Comparison of ENCODE assay signal across 11 mouse cellular contexts in the genomic region with DNA sequence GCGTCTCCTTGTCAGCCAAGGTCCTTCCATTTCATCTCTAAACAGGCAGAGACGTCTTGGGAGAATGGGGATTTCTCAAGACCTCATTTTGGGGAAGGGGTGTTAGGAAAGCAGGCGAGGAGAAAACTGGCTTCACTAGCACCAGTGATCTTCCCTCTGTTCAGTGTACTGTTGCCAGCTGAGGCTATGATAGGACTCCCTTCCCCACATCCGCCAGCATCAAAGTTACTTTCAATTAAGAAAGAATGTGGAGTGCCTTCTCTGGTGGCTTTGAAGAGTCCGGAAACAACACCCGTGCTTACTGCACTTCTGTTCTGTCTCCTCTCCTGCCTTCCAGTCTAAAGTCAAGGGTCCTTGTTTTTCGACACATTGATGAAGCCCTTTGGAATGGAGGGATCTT. TPM values are rescaled to one million over a fixed set of nuclear protein-coding genes. Genes with fewer than 3 reads are reported as not detected.
A peak's percentile ranks its signal among the peaks of the same experiment; 100 is the strongest.
DNase-seq lines count a peak whose midpoint lies in the region; ATAC-seq lines count a peak whose summit lies in the region.
"Had no signal": no experiment of that assay in that cellular context is flagged by ENCODE, and none has a peak within 500 bp of the region (broad histone marks: within the 10 kb centered on the region; RNA-seq: fewer than 3 reads in every experiment).

No protein-coding gene starts in this region.

- no peak overlapping the region for H3K9ac ChIP-seq in forebrain, embryonic 12.5 days
- no peak overlapping the region for H3K9ac ChIP-seq in limb, embryonic 15.5 days
- H3K9ac ChIP-seq: liver, embryonic 15.5 days had no signal

- no peak overlapping the region for H3K27ac ChIP-seq in forebrain, embryonic 12.5 days
- H3K27ac ChIP-seq in limb, embryonic 15.5 days, result no peak overlapping the region
- H3K27ac ChIP-seq: gastrocnemius, adult 2 months; liver, embryonic 15.5 days had no signal

- H3K4me2 ChIP-seq in forebrain, embryonic 12.5 days, result peak overlapping the region; percentile 99
- no peak overlapping the region for H3K4me2 ChIP-seq in limb, embryonic 15.5 days

- H3K4me3 ChIP-seq in forebrain, embryonic 12.5 days (replicated peaks), result peak overlapping the region; percentile 65
- peak overlapping the region; percentile 53; the same call in 1 of the 2 replicates for H3K4me3 ChIP-seq in limb, embryonic 15.5 days
- H3K4me3 ChIP-seq: liver, embryonic 15.5 days had no signal

- peaks cover 15% of the 10 kb centered on the region for H3K4me1 ChIP-seq in forebrain, embryonic 12.5 days
- peaks cover 16% of the 10 kb centered on the region for H3K4me1 ChIP-seq in limb, embryonic 15.5 days
- H3K4me1 ChIP-seq: liver, embryonic 15.5 days had no signal

- peaks cover 16% of the 10 kb centered on the region for H3K27me3 ChIP-seq in forebrain, embryonic 12.5 days
- H3K27me3 ChIP-seq in limb, embryonic 15.5 days, result peaks cover 56% of the 10 kb centered on the region

- no peak for ATAC-seq in forebrain, embryonic 12.5 days (ENCODE audit: low FRiP score)
- no peak for ATAC-seq in limb, embryonic 15.5 days (ENCODE audit: insufficient number of reproducible peaks, low FRiP score, low TSS enrichment, low read depth)
- ATAC-seq in erythroid progenitor cell, adult 5-6 weeks (replicated peaks; ENCODE audit: low FRiP score, poor library complexity, severe bottlenecking), result no peak

- intact Hi-C loops in heart, postnatal 10 days (cut with DNase I), result no loop called here
- intact Hi-C loops in left cerebral cortex, postnatal 4 days (cut with DNase I), result loop anchor here (5.0 kb wide), 1 partner anchor 470 kb away; no protein-coding TSS in a partner anchor

- H3K9me3 ChIP-seq in forebrain, embryonic 12.5 days, result no peaks in the 10 kb centered on the region
- H3K9me3 ChIP-seq in limb, embryonic 15.5 days, result no peaks in the 10 kb centered on the region
- H3K9me3 ChIP-seq: liver, embryonic 15.5 days had no signal

- H3K36me3 ChIP-seq in forebrain, embryonic 12.5 days (replicated peaks), result no peaks in the 10 kb centered on the region
- H3K36me3 ChIP-seq in limb, embryonic 15.5 days, result no peaks in the 10 kb centered on the region
- H3K36me3 ChIP-seq: liver, embryonic 15.5 days had no signal

- 5% methylated on average over 7 of the region's 7 CpGs for WGBS in forebrain, embryonic 12.5 days
- WGBS in limb, embryonic 15.5 days, result 3% methylated on average over 7 of the region's 7 CpGs

- peak; percentile 21 for DNase-seq in heart, adult 11 months
- DNase-seq in heart, postnatal 10 days, result no peak
- DNase-seq in CD4-positive helper T cell, adult 2 months (ENCODE audit: low read depth, low spot score), result peak; percentile 46
- DNase-seq in left cerebral cortex, postnatal 4 days, result no peak
- no peak for DNase-seq in gastrocnemius, adult 8-10 months (ENCODE audit: low spot score in 2 of 2)
- DNase-seq: adrenal gland, postnatal 14 days; gastrocnemius, adult 2 months had no signal

RNA-seq across cellular contexts. Expression of a gene that starts 1.4 kb away (rescaled TPM):
- total RNA-seq in heart, postnatal 10 days (2021), result under 1 TPM; 0.10 to 0.12 TPM
- 1.6 and 2.0 TPM in 2 replicates for polyA plus RNA-seq in forebrain, embryonic 12.5 days (2016; fragmentation: Nextera tagmentation; extraction: Ambion mirVana)
- polyA plus RNA-seq in limb, embryonic 15.5 days (2015; fragmentation: Nextera tagmentation; extraction: Ambion mirVana), result 0.47 and 0.52 TPM in 2 replicates
- total RNA-seq in left cerebral cortex, postnatal 4 days (2021), result 10 to 100 TPM; 24.5 to 26.7 TPM
- not detected in 2 replicates for total RNA-seq in erythroid progenitor cell, adult 5-6 weeks (2015; ENCODE audit: low replicate concordance)
- total RNA-seq in erythroid progenitor cell, adult 5-6 weeks (2017; ENCODE audit: low replicate concordance), result not detected in 2 replicates
- under 1 TPM in 2 of 4 experiments, not detected in 2; 0.08 to 0.13 TPM for total RNA-seq in gastrocnemius, adult 8-10 months (2022)
- total RNA-seq: gastrocnemius, adult 2 months had no signal

Comparison
In these comparisons a context has a peak if more than half of its experiments do, and no peak if none do; other contexts are left out.
1. DNase-seq: peak in heart, adult 11 months (single experiment) and CD4-positive helper T cell, adult 2 months (single experiment); none in heart, postnatal 10 days (0 of 2), left cerebral cortex, postnatal 4 days (single experiment) and gastrocnemius, adult 8-10 months (0 of 2).
2. RNA of a gene that starts 1.4 kb away (total RNA-seq): 24.5 to 26.7 TPM in left cerebral cortex, postnatal 4 days; 0.10 to 0.12 TPM in heart, postnatal 10 days, 0.08 to 0.13 TPM in gastrocnemius, adult 8-10 months and not detected in erythroid progenitor cell, adult 5-6 weeks; every median in the first group is over 10 times any median in the second.